Mouse (Mus musculus): Measurements from ENCODE around the gene 1110032A03Rik.

- no peak for TF ChIP-seq CTCF (IDR thresholded peaks at IDR 0.05; ENCODE audit: low read depth, low read length)
- TF ChIP-seq POLR2A (IDR thresholded peaks at IDR 0.05; ENCODE audit: extremely low read depth, insufficient read depth, low read length): no peak
Measured at GRCm38 (mm10) chr9:50745806-50746205, 29.5 kb downstream of the 1110032A03Rik start.

Data from liver, adult 2 months (tissue).